Mouse (Mus musculus): Measurements from ENCODE around the gene Add1.

Add1 gene

DNA sequence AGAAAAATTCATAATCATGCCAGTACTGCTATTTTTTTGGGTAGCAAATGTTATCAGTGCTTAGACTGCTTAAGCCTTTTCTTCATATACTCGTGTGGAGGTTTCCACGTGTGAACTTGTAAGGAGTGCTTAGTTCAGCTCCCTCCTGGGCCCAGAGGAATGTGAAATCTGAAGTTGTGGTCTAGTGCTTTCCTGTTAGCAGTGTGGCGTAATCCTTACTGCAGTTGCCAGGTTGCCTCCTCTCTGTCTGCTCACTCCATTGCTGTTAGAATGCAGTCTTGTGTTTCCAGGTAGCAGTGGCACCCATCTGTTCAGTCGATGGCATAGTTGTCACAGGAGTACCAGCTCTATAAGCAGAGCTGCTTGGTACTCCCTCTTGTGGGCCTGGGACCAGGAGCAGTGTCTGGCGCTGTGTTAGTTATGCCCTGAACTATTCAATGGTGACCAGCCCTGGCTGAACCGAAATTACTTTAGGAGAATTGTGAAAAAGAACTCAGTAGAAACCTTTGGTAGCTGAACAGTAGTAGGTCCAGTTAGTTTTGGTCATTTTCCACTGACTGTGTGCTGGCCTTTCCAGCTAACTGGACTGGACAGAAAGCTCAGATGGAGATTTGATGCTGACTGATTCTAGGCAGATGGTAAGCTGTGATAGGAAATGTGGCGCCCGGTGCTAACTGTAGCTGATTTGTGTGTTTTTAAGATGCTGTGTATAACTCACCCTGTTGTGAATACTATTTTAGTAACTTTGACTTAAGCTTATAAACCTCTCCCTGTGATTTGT lies 33.8 kb downstream of the Add1 start:
- no peak for DNase-seq (ENCODE audit: low read depth, low spot score)

DNA sequence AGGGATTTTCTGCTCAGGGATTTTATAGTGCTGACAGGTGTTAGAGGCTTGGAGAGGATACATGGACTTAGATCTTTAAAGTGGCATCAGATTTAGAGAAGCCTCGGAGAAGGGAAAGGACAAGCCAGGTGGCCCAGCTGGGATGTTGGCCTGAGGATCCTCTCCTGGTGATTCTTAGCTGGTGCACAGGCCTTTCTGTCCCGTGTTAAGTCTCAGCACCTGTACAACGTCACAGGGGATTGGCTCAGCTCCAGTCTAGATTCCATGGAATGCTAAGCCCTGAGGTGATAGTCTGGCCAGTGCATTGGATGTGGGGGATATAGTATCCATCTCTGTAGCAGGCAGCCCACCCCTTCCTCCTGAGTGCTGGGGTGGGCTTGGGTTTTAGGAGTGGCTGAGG lies 34.8 kb downstream of the Add1 start:
- DNase-seq (ENCODE audit: low read depth, low spot score): no peak

DNA sequence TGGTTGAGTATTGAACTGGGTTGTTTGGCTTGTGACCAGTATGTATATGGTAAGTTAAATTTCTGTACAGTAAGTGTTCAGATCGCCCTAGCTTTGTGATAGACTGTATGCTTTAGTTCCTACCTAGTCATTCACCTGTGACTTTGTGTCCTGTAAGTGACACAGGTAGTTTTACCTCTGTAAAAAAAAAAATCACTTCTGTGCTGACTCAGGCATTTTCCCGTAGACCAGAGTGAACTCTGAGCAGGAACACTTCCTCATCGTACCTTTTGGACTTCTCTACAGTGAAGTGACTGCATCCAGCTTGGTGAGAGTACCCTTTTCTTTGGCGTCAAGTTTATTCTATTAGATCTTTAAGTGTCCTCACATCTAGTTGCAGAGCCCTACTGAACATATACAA lies 36.5 kb downstream of the Add1 start:
- DNase-seq (ENCODE audit: low read depth, low spot score): no peak

GRCm38 (mm10) chr5:34632996-34633395 lies 59.5 kb downstream of the Add1 start:
- no peak for DNase-seq (ENCODE audit: low read depth, low spot score)

DNA sequence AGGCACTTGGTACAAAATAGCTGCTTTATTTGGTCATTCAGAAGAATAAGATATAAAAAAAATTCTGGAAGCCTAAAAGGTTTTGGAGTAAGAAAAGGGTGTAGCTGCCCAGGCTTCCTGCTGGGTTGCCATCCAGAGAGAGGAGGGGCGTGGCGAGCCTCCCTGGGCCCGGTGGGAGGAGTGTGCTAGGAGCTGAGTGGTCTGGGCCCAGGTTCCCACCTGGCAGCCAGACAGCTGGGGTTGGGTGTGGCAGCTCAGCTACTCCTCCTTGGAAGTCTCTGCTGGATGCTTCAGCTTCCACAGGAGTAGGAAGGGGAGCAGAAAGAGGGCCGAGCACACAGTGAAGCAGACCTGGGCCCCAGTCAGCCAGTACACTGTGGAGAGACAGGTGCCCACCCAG lies 60.2 kb downstream of the Add1 start:
- DNase-seq (ENCODE audit: low read depth, low spot score): no peak

DNA sequence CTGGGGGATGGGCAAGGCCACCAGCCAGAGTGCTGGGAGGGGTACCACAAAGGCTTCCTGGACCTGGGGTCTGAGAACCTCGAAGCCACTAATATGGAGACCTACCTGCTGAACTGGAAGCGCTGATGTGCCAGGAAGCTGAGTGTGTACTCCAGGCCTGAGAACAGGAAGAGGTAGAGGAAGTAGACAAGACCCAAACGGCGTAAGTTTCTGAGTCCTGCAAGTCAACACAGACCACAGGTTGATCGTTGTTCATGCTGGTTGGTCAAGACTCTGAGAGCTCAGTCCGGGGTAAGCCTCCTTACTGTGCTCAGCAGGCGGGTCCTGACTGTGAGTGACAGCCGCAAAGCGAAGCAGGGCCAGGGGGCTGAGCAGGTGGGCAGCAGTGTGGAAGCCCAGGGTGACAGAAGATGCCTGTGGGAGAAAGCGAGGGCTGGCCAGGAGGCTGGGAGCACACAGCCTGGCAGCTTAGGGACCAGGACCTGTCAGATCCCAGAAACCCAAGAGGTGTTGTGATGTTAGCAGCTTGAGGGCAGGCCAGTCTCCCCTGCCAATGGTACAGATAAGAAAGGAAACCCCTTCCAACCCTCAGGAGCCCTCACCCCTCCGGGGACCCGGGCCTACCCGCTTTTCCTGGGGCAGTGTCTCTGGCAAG lies 61.4 kb downstream of the Add1 start:
- no peak for DNase-seq (ENCODE audit: low read depth, low spot score)

GRCm38 (mm10) chr5:34635665-34636192 lies 62.3 kb downstream of the Add1 start:
- no peak for DNase-seq (ENCODE audit: low read depth, low spot score)

DNA sequence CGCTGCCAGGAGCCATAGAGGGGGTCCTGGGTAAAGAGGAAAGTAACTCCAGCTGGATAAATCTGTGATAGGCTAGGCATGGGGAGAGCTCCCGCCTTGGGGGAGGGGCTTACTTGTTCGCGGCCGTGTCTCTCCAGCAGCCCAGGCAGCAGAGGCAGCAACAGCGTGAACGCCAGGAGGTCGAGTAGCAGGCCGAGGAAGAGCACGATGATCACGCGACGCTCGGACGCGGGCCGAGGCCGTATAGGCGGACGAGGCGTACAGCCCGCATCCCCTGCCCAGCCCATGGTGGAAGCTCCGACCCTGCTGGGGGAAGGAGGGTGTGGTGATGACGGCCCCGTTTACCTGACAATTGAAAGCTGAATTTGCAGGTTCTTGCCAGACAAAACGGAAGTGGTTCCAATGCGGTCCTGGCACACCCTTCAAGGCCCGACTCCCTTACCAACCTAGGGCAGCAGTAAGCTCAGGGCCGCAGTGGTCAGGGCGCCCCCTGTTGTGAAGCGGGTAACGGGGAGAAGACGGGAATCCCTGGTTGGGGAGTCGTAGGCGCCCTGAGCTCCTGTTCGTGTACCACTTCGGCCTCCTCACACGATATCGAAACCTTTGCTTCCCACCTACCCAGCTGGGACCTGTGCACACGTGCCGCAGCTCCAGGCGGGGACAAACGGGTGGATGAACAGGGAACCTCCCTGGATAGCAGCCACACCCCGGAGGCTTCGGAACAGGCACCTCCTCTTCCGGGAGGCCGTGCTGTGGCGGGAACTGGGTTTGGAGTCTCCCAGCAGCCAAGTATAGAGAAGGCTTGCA lies 63.2 kb downstream of the Add1 start, which contains the start of gene Mfsd10:
TSS of gene Mfsd10 (minus strand) at position 732 of the 807 bp plus-strand sequence.
- peak; percentile 74 for DNase-seq (ENCODE audit: low read depth, low spot score)

GRCm38 (mm10) chr5:34637591-34638156 lies 64.2 kb downstream of the Add1 start:
- no peak for DNase-seq (ENCODE audit: low read depth, low spot score)

GRCm38 (mm10) chr5:34641991-34642390 lies 68.5 kb downstream of the Add1 start:
- DNase-seq (ENCODE audit: low read depth, low spot score): no peak

GRCm38 (mm10) chr5:34642932-34643331 lies 69.5 kb downstream of the Add1 start:
- peak; percentile 67 for DNase-seq (ENCODE audit: low read depth, low spot score)

GRCm38 (mm10) chr5:34647581-34647980 lies 74.1 kb downstream of the Add1 start:
- DNase-seq (ENCODE audit: low read depth, low spot score): no peak

DNA sequence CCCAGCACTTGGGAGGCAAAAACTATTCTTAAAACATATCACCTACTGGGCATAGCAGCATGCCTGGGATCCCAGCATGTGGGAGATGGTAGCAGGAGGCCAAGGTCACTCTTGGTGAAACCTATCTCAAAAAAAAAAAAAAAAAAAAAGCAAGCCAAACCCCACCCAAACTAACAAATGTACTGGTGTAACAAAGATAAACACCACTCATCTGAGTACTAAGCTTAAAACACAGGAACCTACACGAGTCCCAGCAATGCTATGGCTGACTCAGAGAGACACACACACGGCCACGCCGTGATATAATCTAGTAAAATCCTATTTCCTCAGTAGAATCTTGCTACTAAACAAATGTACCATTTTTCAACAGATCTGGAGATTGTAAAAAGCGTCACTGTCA lies 79.5 kb downstream of the Add1 start:
- no peak for DNase-seq (ENCODE audit: low read depth, low spot score)

DNA sequence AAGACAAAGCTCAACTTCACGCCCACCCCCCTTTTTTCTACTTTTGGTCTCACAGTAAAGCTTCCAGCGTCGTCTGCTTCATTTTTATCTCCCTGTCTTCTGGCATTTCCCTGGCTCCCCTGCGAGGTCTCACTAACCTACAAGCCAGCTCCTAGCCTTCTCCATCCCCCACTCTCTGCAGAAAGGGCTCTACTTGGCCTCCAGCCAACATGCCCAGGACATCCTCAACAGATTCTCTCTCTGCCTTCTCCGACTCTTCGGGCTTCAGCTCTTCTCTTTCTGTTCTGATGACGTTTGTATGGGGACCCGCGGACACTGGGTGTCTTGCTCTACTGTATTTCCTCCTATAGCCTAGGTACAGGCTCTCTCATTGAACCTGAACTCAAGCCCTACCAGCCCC lies 81.4 kb downstream of the Add1 start:
- no peak for DNase-seq (ENCODE audit: low read depth, low spot score)

GRCm38 (mm10) chr5:34657556-34657955 lies 84.1 kb downstream of the Add1 start:
- DNase-seq (ENCODE audit: low read depth, low spot score): no peak

GRCm38 (mm10) chr5:34659686-34660590 lies 86.5 kb downstream of the Add1 start, which contains the start of the genes Nop14 and Grk4:
Nop14 (minus strand) TSS chr5:34660148.
Grk4 (plus strand) TSS chr5:34660379.
- peak; percentile 99 for DNase-seq (ENCODE audit: low read depth, low spot score)

- no peak for DNase-seq (ENCODE audit: low read depth, low spot score)
These were observed 87.2 kb downstream of the Add1 start for GRCm38 (mm10) chr5:34660591-34661130.

- DNase-seq (ENCODE audit: low read depth, low spot score): no peak
These were observed 88.4 kb downstream of the Add1 start for GRCm38 (mm10) chr5:34661909-34662308.

DNA sequence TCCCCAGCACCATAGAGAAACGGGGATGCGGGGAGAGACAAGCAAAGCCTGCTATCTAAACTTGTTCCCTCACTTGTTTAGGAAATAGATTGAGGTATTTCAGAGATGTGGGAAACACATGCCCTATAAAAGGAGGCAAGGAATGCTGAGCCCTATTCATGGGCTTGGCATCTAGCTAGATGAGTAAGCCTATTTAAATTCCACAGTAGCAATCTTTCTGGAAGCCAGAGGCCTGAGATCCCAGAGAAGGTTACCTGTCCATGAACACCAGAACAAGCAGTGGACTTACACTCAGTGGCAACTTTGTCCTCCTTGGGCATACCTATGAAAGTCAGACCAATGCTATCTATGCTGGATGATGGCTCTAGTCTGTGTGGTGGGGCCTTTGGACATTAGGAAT lies 89.8 kb downstream of the Add1 start:
- DNase-seq (ENCODE audit: low read depth, low spot score): no peak

GRCm38 (mm10) chr5:34669493-34669892 lies 96.0 kb downstream of the Add1 start:
- DNase-seq (ENCODE audit: low read depth, low spot score): no peak

Measured in telencephalon, adult 2 months (tissue).